ENCODE assay signal across 17 mouse cellular contexts in the genomic region with DNA sequence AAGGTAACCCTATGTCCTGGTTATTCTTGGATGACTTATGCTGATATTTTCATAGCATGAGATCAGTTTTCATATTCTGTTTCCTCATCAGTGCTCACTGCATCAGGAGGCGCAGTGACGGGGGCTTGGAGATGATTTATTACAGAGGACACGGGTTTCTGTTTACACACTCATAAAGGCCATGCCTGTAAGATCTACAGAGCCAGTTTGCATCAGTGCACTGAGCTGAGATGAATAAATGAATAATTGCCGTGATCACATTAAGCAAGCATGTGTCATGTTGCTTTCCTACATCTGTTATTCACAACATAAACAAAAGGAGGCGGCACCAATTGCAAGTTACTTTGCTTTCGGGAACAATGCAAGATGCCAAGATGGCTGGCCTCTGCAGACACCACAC.
A peak's percentile ranks its signal among the peaks of the same experiment; 100 is the strongest.
DNase-seq lines count a peak whose midpoint lies in the region; ATAC-seq and TF ChIP-seq lines count a peak whose summit lies in the region.
"Had no signal": no experiment of that assay in that cellular context is flagged by ENCODE, and none has a peak within 500 bp of the region (broad histone marks: within the 10 kb centered on the region; RNA-seq: fewer than 3 reads in every experiment).

No protein-coding gene starts in this region.

- no peak overlapping the region for H3K27ac ChIP-seq in intestine, embryonic 15.5 days
- no peak overlapping the region for H3K27ac ChIP-seq in intestine, postnatal 0 days (ENCODE audit: low read depth, low read length)
- H3K27ac ChIP-seq in forebrain, embryonic 16.5 days (ENCODE audit: low read length): peak overlapping the region; percentile 50; the same call in 1 of the 2 replicates
- H3K27ac ChIP-seq in intestine, embryonic 16.5 days (ENCODE audit: low read length): no peak overlapping the region
- H3K27ac ChIP-seq: embryonic facial prominence, embryonic 12.5 days; heart, embryonic 15.5 days; neural tube, embryonic 13.5 days had no signal

- H3K4me2 ChIP-seq in intestine, embryonic 15.5 days (replicated peaks): no peak overlapping the region
- no peak overlapping the region for H3K4me2 ChIP-seq in intestine, postnatal 0 days (replicated peaks; ENCODE audit: low read depth)
- H3K4me2 ChIP-seq in forebrain, embryonic 16.5 days (ENCODE audit: low read length): no peak overlapping the region
- no peak overlapping the region for H3K4me2 ChIP-seq in intestine, embryonic 16.5 days (ENCODE audit: low read depth, low read length)
- H3K4me2 ChIP-seq: embryonic facial prominence, embryonic 12.5 days; heart, embryonic 15.5 days; liver, embryonic 11.5 days; neural tube, embryonic 13.5 days had no signal

- TF ChIP-seq CTCF in intestine, postnatal 0 days (IDR thresholded peaks at IDR 0.05; ENCODE audit: low read depth): no peak
- TF ChIP-seq CTCF in brain, embryonic 14.5 days (IDR thresholded peaks at IDR 0.05; ENCODE audit: borderline replicate concordance, extremely low read depth, insufficient read depth, insufficient read length): no peak

- peak; percentile 66 for DNase-seq in brain, embryonic 14.5 days (ENCODE audit: low read depth)
- no peak for DNase-seq in left cerebral cortex, postnatal 14 days (ENCODE audit: low spot score in 2 of 2)
- no peak for DNase-seq in liver
- DNase-seq: adrenal gland, postnatal 25 days; cerebellum, adult 2 months; layer of hippocampus, postnatal 36 days; lung, adult 2 months; lung, postnatal 36 days; thymus, postnatal 4 days had no signal

- no peaks in the 10 kb centered on the region for H3K36me3 ChIP-seq in intestine, embryonic 15.5 days
- no peaks in the 10 kb centered on the region for H3K36me3 ChIP-seq in intestine, postnatal 0 days (ENCODE audit: control insufficient read depth, insufficient read depth)
- no peaks in the 10 kb centered on the region for H3K36me3 ChIP-seq in forebrain, embryonic 16.5 days (ENCODE audit: control insufficient read depth, insufficient read depth)
- no peaks in the 10 kb centered on the region for H3K36me3 ChIP-seq in intestine, embryonic 16.5 days (ENCODE audit: control insufficient read depth, insufficient read depth, low read length)
- H3K36me3 ChIP-seq: embryonic facial prominence, embryonic 12.5 days; heart, embryonic 15.5 days; neural tube, embryonic 13.5 days had no signal

- intact Hi-C loops in left cerebral cortex, postnatal 14 days (cut with DNase I): no loop called here

- 27% methylated on average over 6 of the region's 6 CpGs for WGBS in intestine, embryonic 15.5 days
- 31% methylated on average over 6 of the region's 6 CpGs for WGBS in intestine, postnatal 0 days
- 35% methylated on average over 6 of the region's 6 CpGs for WGBS in forebrain, embryonic 16.5 days
- 24% methylated on average over 6 of the region's 6 CpGs for whole genome bisulfite sequencing in intestine, embryonic 16.5 days

- H3K4me1 ChIP-seq in intestine, embryonic 15.5 days (replicated peaks): 0 out of 2 replicates have a peak, but pooled peaks cover 2% of the 10 kb centered on the region
- no peaks in the 10 kb centered on the region for H3K4me1 ChIP-seq in intestine, postnatal 0 days (replicated peaks; ENCODE audit: control insufficient read depth, insufficient read depth, low read length)
- peaks cover 13% of the 10 kb centered on the region; the same call in 1 of the 2 replicates for H3K4me1 ChIP-seq in forebrain, embryonic 16.5 days (replicated peaks; ENCODE audit: control insufficient read depth, insufficient read depth, low read length)
- no peaks in the 10 kb centered on the region for H3K4me1 ChIP-seq in intestine, embryonic 16.5 days (ENCODE audit: control insufficient read depth, insufficient read depth, low read length)
- H3K4me1 ChIP-seq: heart, embryonic 15.5 days had no signal

- H3K27me3 ChIP-seq in intestine, embryonic 15.5 days (replicated peaks): no peaks in the 10 kb centered on the region
- H3K27me3 ChIP-seq in intestine, postnatal 0 days (replicated peaks; ENCODE audit: control insufficient read depth, insufficient read depth, low read length): no peaks in the 10 kb centered on the region
- no peaks in the 10 kb centered on the region for H3K27me3 ChIP-seq in forebrain, embryonic 16.5 days (replicated peaks; ENCODE audit: control insufficient read depth, insufficient read depth, low read length)
- H3K27me3 ChIP-seq in intestine, embryonic 16.5 days (replicated peaks; ENCODE audit: control insufficient read depth, insufficient read depth, low read length): no peaks in the 10 kb centered on the region
- H3K27me3 ChIP-seq: embryonic facial prominence, embryonic 12.5 days; heart, embryonic 15.5 days; neural tube, embryonic 13.5 days had no signal

- ATAC-seq in intestine, embryonic 15.5 days: peak; percentile 71; the same call in 1 of the 2 replicates
- no peak for ATAC-seq in intestine, postnatal 0 days
- peak; percentile 75 for ATAC-seq in forebrain, embryonic 16.5 days
- ATAC-seq in intestine, embryonic 16.5 days: peak; percentile 60; the same call in 1 of the 2 replicates

- no peaks in the 10 kb centered on the region for H3K9me3 ChIP-seq in intestine, embryonic 15.5 days
- no peaks in the 10 kb centered on the region for H3K9me3 ChIP-seq in intestine, postnatal 0 days (ENCODE audit: control insufficient read depth)
- H3K9me3 ChIP-seq in forebrain, embryonic 16.5 days (ENCODE audit: control insufficient read depth, low read length): no peaks in the 10 kb centered on the region
- no peaks in the 10 kb centered on the region for H3K9me3 ChIP-seq in intestine, embryonic 16.5 days (ENCODE audit: control insufficient read depth, low read length)
- H3K9me3 ChIP-seq: embryonic facial prominence, embryonic 12.5 days; heart, embryonic 15.5 days; neural tube, embryonic 13.5 days had no signal

- no peak for TF ChIP-seq POLR2A in brain, embryonic 14.5 days (IDR thresholded peaks at IDR 0.05; ENCODE audit: borderline replicate concordance, extremely low read depth, insufficient read depth, insufficient read length, poor library complexity, severe bottlenecking)

- H3K9ac ChIP-seq in intestine, embryonic 15.5 days: no peak overlapping the region
- no peak overlapping the region for H3K9ac ChIP-seq in intestine, postnatal 0 days (ENCODE audit: low read depth, low read length)
- H3K9ac ChIP-seq in forebrain, embryonic 16.5 days (replicated peaks; ENCODE audit: low read depth, low read length): no peak overlapping the region
- H3K9ac ChIP-seq in intestine, embryonic 16.5 days (ENCODE audit: low read depth, low read length): no peak overlapping the region
- H3K9ac ChIP-seq: embryonic facial prominence, embryonic 12.5 days; heart, embryonic 15.5 days; neural tube, embryonic 13.5 days had no signal

- H3K4me3 ChIP-seq in intestine, embryonic 15.5 days (replicated peaks): no peak overlapping the region
- no peak overlapping the region for H3K4me3 ChIP-seq in intestine, postnatal 0 days (ENCODE audit: low read depth, low read length)
- no peak overlapping the region for H3K4me3 ChIP-seq in forebrain, embryonic 16.5 days (replicated peaks; ENCODE audit: low read length)
- no peak overlapping the region for H3K4me3 ChIP-seq in intestine, embryonic 16.5 days (ENCODE audit: low read length)
- H3K4me3 ChIP-seq: embryonic facial prominence, embryonic 12.5 days; heart, embryonic 15.5 days; neural tube, embryonic 13.5 days had no signal
